Mouse (Mus musculus) G1E (cell line): Measurements from ENCODE around the gene Nfkbib.

ENCODE experiments used
- CTCF ChIP-seq: IDR thresholded peaks from 2 replicates; pipeline ENCODE4 v1.5.1; 2012; ENCODE audit warnings: low read depth, low read length, inconsistent platforms, mixed read lengths
- GATA1 ChIP-seq: IDR thresholded peaks from 2 replicates; pipeline ENCODE4 v1.6.1; 2012; ENCODE audit warnings: borderline replicate concordance, low read length, inconsistent platforms, mixed read lengths
- GATA2 ChIP-seq: IDR thresholded peaks from 2 replicates; pipeline ENCODE4 v1.6.1; 2012; ENCODE audit warnings: low read depth, low read length, inconsistent platforms, borderline replicate concordance
- TAL1 ChIP-seq: conservative IDR thresholded peaks from 2 replicates; pipeline ENCODE4 v1.6.1; 2012; ENCODE audit warnings: low read depth, low read length, inconsistent platforms, mixed read lengths

- TF ChIP-seq CTCF, result no peak
- TF ChIP-seq TAL1, result no peak
- TF ChIP-seq GATA1, result no peak
- TF ChIP-seq GATA2, result no peak
Observed at GRCm38 (mm10) chr7:28810107-28811066, 43.1 kb upstream of the Nfkbib start.
